Mouse (Mus musculus) thymus, adult 2 months (tissue): ENCODE results near the gene Tecpr2. TPM values are rescaled to one million over a fixed set of nuclear protein-coding genes. Genes with fewer than 3 reads are reported as not detected.

Experiments used
- DNase-seq: peaks from one replicate; pipeline ENCODE4 v3.0.0; 2021
- H3K27ac ChIP-seq: fragments of 200-500 bp; 2 replicates; pipeline ENCODE4 v1.5.1; 2012; ENCODE audit warnings: low read length, control low read depth; ENCODE audit not compliant: control insufficient read depth, insufficient read depth
- H3K27me3 ChIP-seq: fragments of 200-500 bp; 2 replicates; pipeline ENCODE4 v1.6.1; 2012; ENCODE audit warnings: mild to moderate bottlenecking, low read length, moderate library complexity, mixed read lengths; ENCODE audit not compliant: control insufficient read depth, insufficient read depth
- H3K36me3 ChIP-seq: fragments of 200-500 bp; 2 replicates; pipeline ENCODE4 v1.6.1; 2012; ENCODE audit warnings: mild to moderate bottlenecking, low read length, moderate library complexity; ENCODE audit not compliant: control insufficient read depth, insufficient read depth
- H3K4me1 ChIP-seq: fragments of 200-500 bp; replicated peaks from 2 replicates; pipeline ENCODE4 v1.6.1; 2012; ENCODE audit warnings: low read length; ENCODE audit not compliant: control insufficient read depth, insufficient read depth
- H3K4me3 ChIP-seq: fragments of 200-500 bp; 2 replicates; pipeline ENCODE4 v1.5.1; 2012; ENCODE audit warnings: mild to moderate bottlenecking, low read length, control low read depth, moderate library complexity; ENCODE audit not compliant: control insufficient read depth, insufficient read depth
- CTCF ChIP-seq: fragments of 200-500 bp; IDR thresholded peaks from 2 replicates; pipeline ENCODE4 v1.5.1; 2012; ENCODE audit warnings: mild to moderate bottlenecking, control low read depth, low read length, moderate library complexity, borderline replicate concordance; ENCODE audit not compliant: control insufficient read depth, poor library complexity, insufficient read depth; ENCODE audit errors: extremely low read depth
- POLR2A ChIP-seq: fragments of 200-500 bp; IDR thresholded peaks from 2 replicates; pipeline ENCODE4 v1.6.1; 2012; ENCODE audit warnings: mild to moderate bottlenecking, low read length, control low read depth, moderate library complexity; ENCODE audit not compliant: control insufficient read depth, poor library complexity, insufficient read depth; ENCODE audit errors: extremely low read depth
- WGBS: fragments of 180-500 bp; shearing (Covaris S2); methylation state at CpG from one replicate; pipeline ENCODE4 v1.1.7; 2018; 5-methylcytosine and 5-hydroxymethylcytosine counted together
- polyA plus RNA-seq: library from polyadenylated mRNA; depleted of rRNA; stranded (reverse); fragments of >200 nt; gene quantifications from 2 replicates; pipeline ENCODE4 v1.2.3, GENCODE M21; 2012

Gene Tecpr2
- polyA plus RNA-seq, 1 experiment: 9.3 TPM

DNA sequence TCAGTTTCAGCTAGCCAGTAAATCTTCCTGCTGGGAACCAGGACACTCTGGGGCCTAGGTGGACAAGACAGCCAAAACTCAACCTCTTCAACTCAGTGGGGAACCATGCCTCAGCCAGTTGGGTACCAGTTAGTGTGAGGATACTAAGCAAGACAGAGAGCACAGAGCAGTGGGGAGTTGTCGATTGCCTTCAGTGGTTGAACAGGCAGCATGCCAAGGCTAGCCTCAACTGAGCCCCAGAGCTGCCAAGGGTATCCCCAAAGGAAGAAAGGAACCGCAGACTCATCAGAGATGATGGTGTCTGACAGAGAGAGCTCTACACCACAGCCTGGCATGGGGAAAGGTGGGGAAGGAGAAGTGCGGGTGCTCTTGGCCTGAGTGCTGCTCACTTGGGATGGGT is 51.8 kb downstream of the Tecpr2 start:
- Histone ChIP-seq H3K4me1 (no peaks in the 10 kb centered on the region), H3K27me3 (no peaks in the 10 kb centered on the region), H3K27ac (no peak overlapping the region), H3K36me3 (no peaks in the 10 kb centered on the region), H3K4me3 (no peak overlapping the region)
- TF ChIP-seq CTCF: no peak
- no peak for TF ChIP-seq POLR2A
- WGBS: 83% methylated on average over 3 of the region's 3 CpGs
- no peak for DNase-seq

DNA sequence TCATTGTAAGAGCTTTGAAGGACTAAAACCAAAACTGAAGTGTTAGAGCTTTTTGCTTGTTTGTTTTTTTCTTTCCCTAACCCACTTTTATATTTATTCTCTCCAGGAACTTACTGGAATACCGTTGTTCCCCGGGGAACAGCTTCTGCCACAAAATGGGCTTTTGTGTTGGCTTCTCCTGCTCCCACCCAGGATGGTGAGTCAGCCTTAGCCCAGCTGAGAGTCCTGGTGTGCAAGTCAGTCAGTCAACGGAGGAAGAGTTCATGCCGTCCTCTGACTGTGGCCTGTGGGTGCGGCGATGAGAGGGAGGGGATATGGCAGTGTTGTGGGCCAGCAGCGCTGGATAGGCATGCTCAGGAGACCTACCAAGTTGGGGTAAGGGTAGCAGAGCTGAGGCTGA is 57.2 kb downstream of the Tecpr2 start:
- DNase-seq: no peak
- H3K27ac ChIP-seq: no peak overlapping the region
- H3K36me3 ChIP-seq: no peaks in the 10 kb centered on the region; the same call in 1 of the 2 replicates
- TF ChIP-seq CTCF: no peak
- no peak for TF ChIP-seq POLR2A
- no peaks in the 10 kb centered on the region for H3K27me3 ChIP-seq
- WGBS: 93% methylated on average over 7 of the region's 7 CpGs
- H3K4me1 ChIP-seq: no peaks in the 10 kb centered on the region
- no peak overlapping the region for H3K4me3 ChIP-seq

DNA sequence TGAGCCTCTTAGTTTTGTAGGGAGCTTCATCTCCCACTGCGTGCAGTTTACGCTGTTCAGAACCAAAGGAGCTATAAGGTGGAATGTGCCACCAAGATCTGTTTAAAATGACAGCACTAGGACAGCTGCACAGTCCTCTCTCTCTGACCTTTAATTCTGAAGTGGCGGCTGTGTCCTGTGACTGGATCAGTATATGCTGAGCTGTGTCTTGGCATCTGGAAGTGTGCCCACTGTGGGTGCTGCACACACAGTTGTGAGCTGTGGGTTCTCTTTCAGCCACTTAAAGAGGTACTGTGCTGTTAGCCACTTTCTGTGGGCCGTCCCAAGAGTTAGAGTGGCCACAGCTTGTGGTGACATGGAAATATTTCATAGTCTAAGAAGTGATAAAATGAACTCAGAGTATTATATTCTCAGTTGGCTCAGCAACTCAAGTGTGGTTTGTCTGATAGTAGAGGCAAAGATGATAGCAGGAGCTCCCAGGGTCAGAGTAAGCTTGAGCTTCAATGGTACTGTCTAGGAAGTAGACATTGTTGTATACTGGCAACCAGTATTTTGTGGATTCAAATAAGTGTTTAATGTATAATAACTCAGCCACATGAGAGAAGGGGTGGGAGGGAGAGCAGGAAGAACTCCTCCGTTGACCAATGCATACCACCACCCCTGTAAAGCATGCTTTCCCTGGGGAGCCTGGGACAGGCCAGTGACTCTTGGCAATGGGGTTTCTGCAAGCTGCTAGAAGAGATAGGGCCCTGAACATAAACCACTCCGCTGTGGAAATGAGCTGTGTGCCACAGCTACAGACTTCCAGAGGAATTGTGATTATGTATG is 59.2 kb downstream of the Tecpr2 start:
- H3K27me3 ChIP-seq: no peaks in the 10 kb centered on the region
- no peaks in the 10 kb centered on the region; the same call in 1 of the 2 replicates for H3K36me3 ChIP-seq
- 96% methylated on average over 6 of the region's 6 CpGs for WGBS
- DNase-seq: no peak
- H3K4me3 ChIP-seq: no peak overlapping the region
- no peaks in the 10 kb centered on the region for H3K4me1 ChIP-seq
- TF ChIP-seq CTCF: no peak
- no peak for TF ChIP-seq POLR2A
- no peak overlapping the region for H3K27ac ChIP-seq

DNA sequence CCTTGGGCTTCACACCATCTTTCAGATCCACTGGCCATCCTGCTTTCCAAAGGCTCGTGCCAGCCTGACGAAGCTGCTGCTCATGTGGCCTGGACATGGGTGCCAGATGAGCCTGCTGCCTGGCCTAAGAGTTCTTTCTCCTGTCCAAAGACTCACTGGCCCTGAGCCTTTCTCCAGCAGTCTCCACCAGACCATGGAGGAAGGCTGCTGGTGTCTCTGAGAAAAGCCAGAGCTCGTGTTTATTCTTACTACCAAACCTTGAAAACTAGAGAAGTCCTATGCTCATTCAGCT is 59.8 kb downstream of the Tecpr2 start:
- H3K27me3 ChIP-seq: no peaks in the 10 kb centered on the region
- no peak overlapping the region for H3K4me3 ChIP-seq
- H3K4me1 ChIP-seq: no peaks in the 10 kb centered on the region
- TF ChIP-seq POLR2A (no peak), CTCF (no peak)
- WGBS: 93% methylated on average over 3 of the region's 3 CpGs
- H3K27ac ChIP-seq: no peak overlapping the region
- DNase-seq: no peak
- no peaks in the 10 kb centered on the region; the same call in 1 of the 2 replicates for H3K36me3 ChIP-seq

DNA sequence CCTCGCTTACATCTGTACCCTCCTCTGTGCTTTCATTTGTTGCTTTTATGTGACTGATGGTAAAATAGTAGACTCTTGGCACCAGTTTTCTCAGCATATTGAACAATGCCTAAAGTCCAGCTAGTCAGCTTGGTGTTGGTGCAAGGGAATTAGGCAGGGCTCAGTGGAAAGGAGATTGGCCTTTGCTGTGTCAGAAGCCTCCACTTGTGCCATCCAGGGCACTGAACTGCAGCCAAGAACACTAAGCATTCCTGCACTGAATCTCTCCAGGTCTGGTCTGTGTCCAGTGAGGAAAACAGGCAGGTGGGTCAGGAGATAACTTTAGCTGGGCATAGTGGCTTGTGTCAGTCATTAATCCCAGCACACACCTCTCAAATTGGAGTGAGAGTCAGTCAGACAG is 60.3 kb downstream of the Tecpr2 start:
- H3K27me3 ChIP-seq: no peaks in the 10 kb centered on the region
- WGBS: 97% methylated on average over 1 of the region's 1 CpGs
- H3K36me3 ChIP-seq: no peaks in the 10 kb centered on the region; the same call in 1 of the 2 replicates
- DNase-seq: no peak
- H3K4me1 ChIP-seq: no peaks in the 10 kb centered on the region
- H3K4me3 ChIP-seq: no peak overlapping the region
- TF ChIP-seq CTCF (no peak), POLR2A (no peak)
- no peak overlapping the region for H3K27ac ChIP-seq

DNA sequence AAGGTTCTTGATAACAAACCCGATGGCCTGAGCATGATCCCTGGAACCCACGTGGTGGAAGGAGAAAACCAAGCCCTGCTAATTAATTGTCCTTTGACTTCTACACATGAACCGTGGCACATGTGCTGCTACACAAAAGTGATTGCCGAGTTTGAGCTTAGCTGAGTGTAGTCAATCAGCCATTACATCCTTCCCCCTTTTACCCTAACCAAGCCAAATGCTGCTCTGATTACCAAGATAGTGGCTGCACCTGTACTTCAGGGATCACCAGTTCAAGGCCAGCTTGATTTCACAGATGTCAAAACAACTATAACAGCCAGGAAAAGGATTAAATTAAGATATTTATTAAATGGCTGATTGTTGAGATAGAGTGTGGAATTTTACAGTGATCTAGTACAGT is 61.1 kb downstream of the Tecpr2 start:
- no peak overlapping the region for H3K27ac ChIP-seq
- H3K27me3 ChIP-seq: no peaks in the 10 kb centered on the region
- H3K4me3 ChIP-seq: no peak overlapping the region
- WGBS: 93% methylated on average over 4 of the region's 4 CpGs
- TF ChIP-seq POLR2A: no peak
- TF ChIP-seq CTCF: no peak
- H3K36me3 ChIP-seq: no peaks in the 10 kb centered on the region; the same call in 1 of the 2 replicates
- DNase-seq: no peak
- H3K4me1 ChIP-seq: no peaks in the 10 kb centered on the region
